Mouse (Mus musculus) liver, adult (tissue): ENCODE measurements at regions not wholly inside any gene's neighbourhood (a gene's known extent, or its start where the extent isn't known, plus 50 kb on each side); places are given as distances from the start of the nearest gene placed in this dataset.

Experiments
- GATA4 ChIP-seq: IDR thresholded peaks from 2 replicates; pipeline ENCODE4 v1.6.1; 2014; ENCODE audit warnings: mild to moderate bottlenecking, low read length; ENCODE audit not compliant: insufficient replicate concordance

DNA sequence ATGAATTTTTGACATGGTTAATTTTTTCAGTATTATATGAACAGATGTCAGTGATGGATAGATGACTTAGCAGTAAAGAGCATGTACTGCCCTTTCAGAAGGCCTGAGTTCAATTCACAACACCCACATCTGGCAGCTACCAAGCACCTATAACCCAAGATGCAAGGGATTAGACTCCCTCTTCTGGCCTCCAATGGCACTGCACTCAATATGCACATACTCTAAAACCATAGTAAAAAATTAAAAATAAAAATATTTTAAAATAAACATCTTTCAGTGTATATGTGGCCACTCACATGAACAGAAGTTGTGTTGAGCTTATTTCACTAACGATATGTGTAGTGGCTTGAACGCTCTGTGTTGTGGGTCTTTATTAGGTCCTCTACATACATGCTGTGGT, 152.4 kb downstream of the Hs3st3b1 start:
- TF ChIP-seq GATA4: no peak

- TF ChIP-seq GATA4: no peak
These were observed 146.7 kb downstream of the Hs3st3b1 start for GRCm38 (mm10) chr11:63775382-63775781.

DNA sequence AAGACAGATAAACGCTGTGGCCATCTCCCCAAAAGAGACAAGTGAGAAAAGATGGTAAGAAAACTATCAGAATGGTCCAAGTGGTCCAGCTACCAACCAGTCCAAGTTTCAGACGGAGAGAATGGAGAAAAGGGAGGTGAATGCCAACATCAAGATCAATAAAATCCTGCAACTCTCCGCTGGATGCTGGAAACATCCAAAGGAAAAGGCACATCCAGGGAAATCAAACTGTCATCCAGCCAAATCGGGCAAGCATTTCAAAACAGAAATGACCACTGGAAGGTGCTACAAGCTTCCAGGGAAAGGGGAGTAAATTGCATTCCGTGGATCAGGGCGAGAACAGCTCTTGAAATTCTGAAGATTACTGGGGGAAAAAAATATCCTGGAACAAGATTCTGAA, 142.7 kb downstream of the Hs3st3b1 start:
- no peak for TF ChIP-seq GATA4

DNA sequence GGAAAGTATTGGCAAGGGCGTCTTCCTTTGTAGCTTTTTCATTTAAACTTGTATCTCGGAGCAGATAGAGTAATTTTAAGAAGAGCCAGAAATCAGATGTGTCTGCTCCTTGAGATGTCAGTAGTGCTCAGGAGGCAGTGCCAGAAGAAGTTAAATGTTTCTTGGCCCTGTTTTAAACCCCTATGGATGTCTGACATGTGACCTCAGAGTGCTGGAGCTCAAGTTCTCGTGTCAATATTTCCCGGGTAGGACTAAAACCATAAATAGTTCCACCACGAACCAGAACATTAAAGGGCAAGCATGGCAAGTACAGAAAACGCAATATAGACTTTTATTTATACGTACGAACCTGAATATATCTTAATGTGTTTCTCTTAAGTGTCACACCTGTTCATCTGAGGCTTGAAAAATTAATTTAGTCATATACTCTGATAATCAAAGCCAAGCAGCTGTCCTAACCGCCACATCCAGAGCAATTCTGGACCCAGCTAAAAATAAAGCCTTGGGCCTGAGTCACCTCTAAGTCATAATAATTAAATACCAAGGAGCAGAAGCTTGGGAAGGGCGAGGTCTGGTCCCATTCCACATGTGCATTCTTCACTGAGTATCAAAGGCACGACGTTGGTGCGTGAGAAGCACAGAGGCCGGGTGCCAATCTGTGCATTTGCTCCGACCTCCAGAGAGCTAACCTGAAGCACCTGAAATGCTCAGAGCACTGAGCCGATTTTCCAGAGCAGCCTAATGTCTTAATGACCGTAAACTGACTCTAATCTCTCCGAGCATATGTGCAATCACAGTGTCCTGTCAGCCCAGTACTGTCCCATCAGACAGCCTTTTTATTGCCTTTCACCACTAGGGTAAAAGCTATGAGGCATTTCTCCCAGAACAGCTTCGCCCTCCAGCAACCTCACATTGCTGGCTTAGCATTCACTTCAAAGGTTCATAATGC, 139.8 kb downstream of the Hs3st3b1 start:
- no peak for TF ChIP-seq GATA4

GRCm38 (mm10) chr11:63785281-63785886, 136.7 kb downstream of the Hs3st3b1 start:
- TF ChIP-seq GATA4: no peak

DNA sequence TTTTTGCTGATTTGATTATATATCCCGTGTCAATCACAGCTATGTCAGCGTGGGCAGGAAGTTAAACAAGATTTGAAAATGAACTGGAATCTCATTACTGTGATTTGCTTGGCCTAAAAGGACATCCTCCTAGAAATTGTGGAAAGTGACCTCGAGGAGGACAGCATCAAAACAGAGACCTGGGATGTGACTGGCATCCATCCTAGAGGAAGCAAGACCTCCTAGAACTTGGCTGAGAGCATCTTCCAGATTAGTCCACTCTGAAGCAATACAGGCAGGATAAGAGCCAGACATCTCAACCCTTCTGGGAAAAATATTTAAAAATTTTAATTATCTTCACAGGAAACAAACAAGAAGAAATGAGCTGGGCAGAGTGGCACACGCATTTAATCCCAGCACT, 136.1 kb downstream of the Hs3st3b1 start:
- TF ChIP-seq GATA4: peak; percentile 56; the same call in 1 of the 2 replicates

GRCm38 (mm10) chr11:63789473-63790120, 132.5 kb downstream of the Hs3st3b1 start:
- no peak for TF ChIP-seq GATA4

DNA sequence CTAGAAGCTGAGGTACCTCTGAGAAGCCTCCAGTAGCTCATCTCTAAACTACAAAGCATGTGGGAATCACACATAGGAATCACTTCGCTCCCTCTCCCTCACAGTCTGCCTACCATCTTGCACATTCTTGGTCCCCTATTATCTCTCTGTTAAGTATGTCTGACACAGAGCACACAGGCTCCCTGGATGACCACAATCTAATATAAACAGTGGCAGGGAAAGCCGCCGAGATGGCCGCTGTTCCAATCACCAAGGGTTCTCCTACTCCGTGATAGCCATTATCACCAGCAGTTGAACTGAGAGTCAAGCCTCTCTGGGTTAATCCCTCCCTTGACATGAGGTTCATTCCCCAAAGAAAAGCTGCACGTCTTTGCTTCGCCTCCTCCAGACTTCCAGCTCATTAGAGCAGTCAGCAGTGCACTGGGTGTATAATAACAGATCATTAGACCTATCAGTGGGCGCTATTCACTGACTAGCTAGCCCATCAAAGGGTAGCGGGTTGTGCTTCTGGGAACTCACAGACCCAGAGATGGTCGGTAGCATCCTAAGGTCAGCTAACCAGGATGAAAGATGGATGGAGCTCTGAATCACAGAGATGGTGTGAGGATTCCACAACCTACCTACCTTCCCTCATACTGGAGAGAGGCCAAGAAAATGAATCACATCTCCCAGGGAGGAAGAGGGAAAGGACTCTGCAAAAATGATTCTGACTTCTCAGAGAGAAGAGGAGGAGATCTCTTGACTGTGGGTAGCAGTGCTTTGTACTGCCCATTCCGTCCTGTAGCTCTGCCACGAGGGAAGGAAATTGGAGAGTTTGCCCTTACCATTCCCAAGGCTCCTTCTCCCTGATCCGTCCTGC, 130.9 kb downstream of the Hs3st3b1 start:
- TF ChIP-seq GATA4: peak; percentile 89; the same call in 1 of the 2 replicates

DNA sequence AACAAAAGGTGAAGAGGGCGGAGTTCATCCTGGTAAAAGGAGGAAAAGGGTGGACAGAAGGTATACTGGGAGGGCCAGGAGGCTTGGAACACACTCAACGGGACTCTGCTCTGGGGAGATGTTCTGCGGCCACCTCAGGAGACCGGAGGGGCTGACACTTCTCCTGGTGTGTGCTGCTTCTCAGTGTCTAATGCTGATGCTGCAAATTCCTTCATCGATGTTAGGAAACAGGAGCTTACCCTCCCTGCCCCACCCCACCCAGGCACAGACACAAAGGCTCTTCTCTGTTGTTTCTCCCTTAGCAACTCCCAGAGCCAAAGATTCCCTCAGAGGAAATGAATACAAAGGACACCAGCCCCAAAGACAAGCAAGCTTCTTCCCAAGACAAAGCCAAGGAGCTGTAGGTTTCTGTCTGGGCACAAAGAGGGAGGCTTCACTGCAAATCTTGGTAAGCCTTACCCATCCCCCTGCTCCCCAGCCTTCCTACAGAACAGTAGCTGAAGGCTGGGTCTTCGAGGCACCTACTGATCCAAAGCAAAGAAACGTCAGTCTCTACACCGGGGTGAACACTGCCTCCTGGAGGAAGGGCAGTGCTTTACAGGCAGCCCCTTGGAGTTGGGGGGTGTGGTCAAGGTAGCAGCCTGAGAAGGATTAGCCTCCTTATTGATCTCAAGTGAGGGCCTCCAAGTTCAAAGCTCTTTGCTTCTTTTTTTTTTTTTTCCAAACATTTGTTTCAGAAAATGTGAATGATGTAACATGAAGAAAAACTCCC, 128.2 kb downstream of the Hs3st3b1 start:
- TF ChIP-seq GATA4: no peak

GRCm38 (mm10) chr11:63812146-63812545, 109.9 kb downstream of the Hs3st3b1 start:
- TF ChIP-seq GATA4: no peak

- no peak for TF ChIP-seq GATA4
These were observed 99.2 kb downstream of the Hs3st3b1 start for GRCm38 (mm10) chr11:63822847-63823246.

- TF ChIP-seq GATA4: peak; percentile 93
These were observed 94.8 kb downstream of the Hs3st3b1 start for GRCm38 (mm10) chr11:63827271-63827762.

DNA sequence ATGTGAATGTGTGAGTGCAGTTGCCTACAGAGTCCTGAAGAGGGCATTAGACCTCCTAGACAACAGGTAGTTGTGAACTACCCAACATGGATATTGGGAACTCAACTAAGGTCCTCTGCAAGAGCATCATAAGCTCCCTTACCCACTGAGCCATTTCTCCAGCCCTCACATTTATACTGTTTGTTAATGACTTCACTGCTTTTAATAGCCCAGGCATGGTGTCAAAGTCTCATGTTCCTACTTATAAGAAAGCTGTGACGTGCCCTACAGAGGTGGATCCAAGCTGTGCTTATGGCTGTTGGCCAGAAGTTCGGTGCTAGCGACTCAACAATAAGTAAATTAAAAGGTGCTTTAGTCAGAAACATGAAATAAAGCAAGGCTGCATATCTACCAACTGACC, 88.6 kb downstream of the Hs3st3b1 start:
- TF ChIP-seq GATA4: no peak

DNA sequence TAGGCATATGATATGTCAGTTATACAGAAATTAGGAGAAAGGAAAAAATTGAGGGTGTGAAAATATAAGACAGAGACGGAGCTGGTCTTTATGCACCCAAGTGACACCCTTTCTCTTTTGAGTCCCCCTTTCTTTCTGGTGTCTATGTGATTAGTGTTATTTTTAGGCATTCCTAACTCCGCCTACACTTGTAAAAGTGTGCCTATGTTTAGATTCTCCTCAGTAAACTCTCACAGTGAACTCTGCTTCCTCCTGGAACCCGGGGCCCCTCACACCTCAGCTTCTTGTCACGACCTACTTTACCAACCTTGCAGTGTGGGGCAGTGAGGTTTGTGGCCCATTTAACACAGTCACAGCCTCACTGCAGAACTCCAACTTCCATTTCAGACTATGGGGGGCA, 88.0 kb downstream of the Hs3st3b1 start:
- no peak for TF ChIP-seq GATA4
